ENCODE assay signal across 10 mouse cellular contexts in genomic region chr9:58766959-58767955, GRCm38 (mm10). TPM values are rescaled to one million over a fixed set of nuclear protein-coding genes. Genes with fewer than 3 reads are reported as not detected.
A peak's percentile ranks its signal among the peaks of the same experiment; 100 is the strongest.
DNase-seq lines count a peak whose midpoint lies in the region; ATAC-seq and TF ChIP-seq lines count a peak whose summit lies in the region.
"Had no signal": no experiment of that assay in that cellular context is flagged by ENCODE, and none has a peak within 500 bp of the region (broad histone marks: within the 10 kb centered on the region; RNA-seq: fewer than 3 reads in every experiment).

No protein-coding gene starts in this region.

- H3K36me3 ChIP-seq in heart, postnatal 0 days (replicated peaks; ENCODE audit: control insufficient read depth, insufficient read depth, low read length) = no peaks in the 10 kb centered on the region
- H3K36me3 ChIP-seq in forebrain, embryonic 13.5 days (ENCODE audit: poor library complexity, severe bottlenecking) = no peaks in the 10 kb centered on the region
- no peaks in the 10 kb centered on the region for H3K36me3 ChIP-seq in liver, embryonic 12.5 days
- H3K36me3 ChIP-seq in stomach, postnatal 0 days (ENCODE audit: control insufficient read depth, insufficient read depth, low read length) = no peaks in the 10 kb centered on the region

- whole genome bisulfite sequencing in heart, postnatal 0 days = 62% methylated on average over 16 of the region's 17 CpGs
- WGBS in forebrain, embryonic 13.5 days = 69% methylated on average over 17 of the region's 17 CpGs
- 67% methylated on average over 17 of the region's 17 CpGs for WGBS in liver, embryonic 12.5 days (ENCODE audit: insufficient replicate concordance)
- 63% methylated on average over 17 of the region's 17 CpGs for WGBS in stomach, postnatal 0 days

- H3K27me3 ChIP-seq in heart, postnatal 0 days (ENCODE audit: control insufficient read depth, insufficient read depth, low read length) = no peaks in the 10 kb centered on the region
- H3K27me3 ChIP-seq in forebrain, embryonic 13.5 days = no peaks in the 10 kb centered on the region
- H3K27me3 ChIP-seq in liver, embryonic 12.5 days (replicated peaks) = no peaks in the 10 kb centered on the region
- no peaks in the 10 kb centered on the region for H3K27me3 ChIP-seq in stomach, postnatal 0 days (ENCODE audit: control insufficient read depth, insufficient read depth, low read length)

- no peak overlapping the region for H3K4me2 ChIP-seq in heart, postnatal 0 days (ENCODE audit: low read depth, low read length)
- no peak overlapping the region for H3K4me2 ChIP-seq in forebrain, embryonic 13.5 days
- H3K4me2 ChIP-seq in liver, embryonic 12.5 days = no peak overlapping the region
- H3K4me2 ChIP-seq in stomach, postnatal 0 days (replicated peaks; ENCODE audit: low read depth) = no peak overlapping the region

- H3K9me3 ChIP-seq in heart, postnatal 0 days (replicated peaks; ENCODE audit: control insufficient read depth, low read length) = no peaks in the 10 kb centered on the region
- no peaks in the 10 kb centered on the region for H3K9me3 ChIP-seq in forebrain, embryonic 13.5 days (replicated peaks)
- H3K9me3 ChIP-seq in liver, embryonic 12.5 days (replicated peaks) = peaks cover 6% of the 10 kb centered on the region
- no peaks in the 10 kb centered on the region for H3K9me3 ChIP-seq in stomach, postnatal 0 days (ENCODE audit: control insufficient read depth, low read length)

- H3K4me3 ChIP-seq in heart, postnatal 0 days (ENCODE audit: low read depth, low read length) = no peak overlapping the region
- no peak overlapping the region for H3K4me3 ChIP-seq in forebrain, embryonic 13.5 days
- no peak overlapping the region for H3K4me3 ChIP-seq in liver, embryonic 12.5 days
- no peak overlapping the region for H3K4me3 ChIP-seq in stomach, postnatal 0 days (ENCODE audit: low read depth, low read length)

- no peak for DNase-seq in heart, postnatal 0 days (ENCODE audit: low spot score)
- no peak for DNase-seq in heart, postnatal 25 days (ENCODE audit: low spot score)
- peak; percentile 31 for DNase-seq in stomach, postnatal 0 days (ENCODE audit: low spot score)
- no peak for DNase-seq in layer of hippocampus, postnatal 25 days (ENCODE audit: extremely low spot score in 1 of 2, low spot score in 1 of 2)
- no peak for DNase-seq in spleen, postnatal 4 days (ENCODE audit: low spot score in 2 of 2)
- DNase-seq in gastrocnemius, adult 18-20 months (ENCODE audit: low spot score) = no peak
- DNase-seq: kidney, adult 18-20 months had no signal

- TF ChIP-seq CTCF in heart, postnatal 0 days (IDR thresholded peaks at IDR 0.05; ENCODE audit: low read depth) = no peak
- no peak for TF ChIP-seq CTCF in stomach, postnatal 0 days (IDR thresholded peaks at IDR 0.05; ENCODE audit: low read depth)

- no peak overlapping the region for H3K9ac ChIP-seq in heart, postnatal 0 days (replicated peaks; ENCODE audit: low read depth, low read length)
- H3K9ac ChIP-seq in forebrain, embryonic 13.5 days = no peak overlapping the region
- no peak overlapping the region for H3K9ac ChIP-seq in liver, embryonic 12.5 days
- no peak overlapping the region for H3K9ac ChIP-seq in stomach, postnatal 0 days (ENCODE audit: low read length)

- ATAC-seq in heart, postnatal 0 days (ENCODE audit: insufficient read depth, low read depth) = peak; percentile 81
- peak; percentile 92 for ATAC-seq in forebrain, embryonic 13.5 days
- ATAC-seq in liver, embryonic 12.5 days = peak; percentile 85
- ATAC-seq in stomach, postnatal 0 days (ENCODE audit: low FRiP score, low TSS enrichment) = peak; percentile 89
- ATAC-seq: Patski had no signal

- intact Hi-C loops in heart, postnatal 25 days (cut with DNase I) = no loop called here

- no peaks in the 10 kb centered on the region for H3K4me1 ChIP-seq in heart, postnatal 0 days (ENCODE audit: control insufficient read depth, insufficient read depth)
- H3K4me1 ChIP-seq in forebrain, embryonic 13.5 days = peaks cover 10% of the 10 kb centered on the region
- peaks cover 12% of the 10 kb centered on the region for H3K4me1 ChIP-seq in liver, embryonic 12.5 days
- no peaks in the 10 kb centered on the region for H3K4me1 ChIP-seq in stomach, postnatal 0 days (replicated peaks; ENCODE audit: control insufficient read depth, insufficient read depth)

- H3K27ac ChIP-seq in heart, postnatal 0 days (ENCODE audit: low read depth) = no peak overlapping the region
- H3K27ac ChIP-seq in forebrain, embryonic 13.5 days = no peak overlapping the region
- H3K27ac ChIP-seq in liver, embryonic 12.5 days = no peak overlapping the region
- no peak overlapping the region for H3K27ac ChIP-seq in stomach, postnatal 0 days (replicated peaks)

- TF ChIP-seq EP300 in heart, postnatal 0 days (IDR thresholded peaks at IDR 0.05; ENCODE audit: low read depth) = no peak
- no peak for TF ChIP-seq EP300 in stomach, postnatal 0 days (optimal IDR thresholded peaks at IDR 0.05)

RNA-seq across cellular contexts. Expression of gene Rec114, which starts 23.5 kb away (rescaled TPM):
- total RNA-seq in heart, postnatal 0 days (2014; rRNA removed; ENCODE audit: low replicate concordance) = not detected in 2 replicates
- 2.6 and 3.6 TPM in 2 replicates for polyA plus RNA-seq in heart, postnatal 0 days (2015; fragmentation: Nextera tagmentation; extraction: Ambion mirVana)
- 1 to 10 TPM; 3.1 to 5.5 TPM for total RNA-seq in heart, postnatal 25 days (2021)
- polyA plus RNA-seq in forebrain, embryonic 13.5 days (2015; fragmentation: Nextera tagmentation; extraction: Ambion mirVana) = 1.5 and 1.6 TPM in 2 replicates
- 23.5 and 27.4 TPM in 2 replicates for polyA plus RNA-seq in liver, embryonic 12.5 days (2016; fragmentation: Nextera tagmentation; extraction: Ambion mirVana)
- polyA plus RNA-seq in stomach, postnatal 0 days (2015; fragmentation: Nextera tagmentation; extraction: Ambion mirVana) = 0.79 and 1.0 TPM in 2 replicates
- under 1 TPM in 1 of 2 experiments, not detected in 1; 0.68 TPM for total RNA-seq in layer of hippocampus, postnatal 25 days (2021)
- under 1 TPM in 1 of 2 experiments, not detected in 1; 0.26 TPM for total RNA-seq in gastrocnemius, adult 18-20 months (2021)

RNA-seq across cellular contexts. Expression of gene Hcn4, which starts 56.0 kb away (rescaled TPM):
- total RNA-seq in heart, postnatal 0 days (2014; rRNA removed; ENCODE audit: low replicate concordance) = 7.4 and 10.9 TPM in 2 replicates
- 0.61 and 0.99 TPM in 2 replicates for polyA plus RNA-seq in heart, postnatal 0 days (2015; fragmentation: Nextera tagmentation; extraction: Ambion mirVana)
- total RNA-seq in heart, postnatal 25 days (2021) = 1 to 10 TPM; 6.5 to 7.0 TPM
- 1.4 and 1.8 TPM in 2 replicates for polyA plus RNA-seq in forebrain, embryonic 13.5 days (2015; fragmentation: Nextera tagmentation; extraction: Ambion mirVana)
- 0.07 TPM in 2 replicates for polyA plus RNA-seq in liver, embryonic 12.5 days (2016; fragmentation: Nextera tagmentation; extraction: Ambion mirVana)
- 0.05 and 0.12 TPM in 2 replicates for polyA plus RNA-seq in stomach, postnatal 0 days (2015; fragmentation: Nextera tagmentation; extraction: Ambion mirVana)
- 1 to 10 TPM; 1.9 TPM for total RNA-seq in layer of hippocampus, postnatal 25 days (2021)
- total RNA-seq in gastrocnemius, adult 18-20 months (2021) = 10 to 100 TPM in 1 of 2 experiments, 1 to 10 TPM in 1; 4.0 to 11.2 TPM
